Mouse (Mus musculus) spleen, adult 18-20 months (tissue): ENCODE data around the gene Hsd17b11.

Experiments used
- DNase-seq, 2 experiments: peaks; one replicate each; pipeline ENCODE4 v3.0.0; 2022; ENCODE audit warnings: mixed read lengths in 2 of 2

Hsd17b11 gene

GRCm38 (mm10) chr5:104021597-104022378 is at the start of gene Hsd17b11:
Gene Hsd17b11 (minus strand): TSS chr5:104021919.
- peak; percentile 64 to 73 for DNase-seq

DNA sequence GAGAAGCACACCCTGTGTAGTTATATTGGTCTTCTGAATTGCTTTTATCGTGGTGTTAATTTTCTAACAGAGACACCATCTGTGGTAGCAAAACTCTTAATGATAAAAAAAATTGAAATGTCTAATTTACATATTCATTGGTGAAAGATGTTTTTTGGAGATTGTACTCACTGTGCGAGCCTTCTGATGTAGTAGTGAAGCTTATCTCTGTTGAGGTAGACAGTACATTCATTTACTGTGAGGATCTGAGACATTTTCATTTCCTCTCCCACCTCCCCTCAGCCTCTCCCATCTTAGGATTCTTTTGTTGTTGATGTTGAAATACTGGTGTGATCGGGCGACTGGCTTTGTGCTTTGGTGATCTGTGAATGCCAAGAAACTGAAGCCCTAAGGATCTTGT is 49.3 kb upstream of the Hsd17b11 start:
- DNase-seq: no peak

DNA sequence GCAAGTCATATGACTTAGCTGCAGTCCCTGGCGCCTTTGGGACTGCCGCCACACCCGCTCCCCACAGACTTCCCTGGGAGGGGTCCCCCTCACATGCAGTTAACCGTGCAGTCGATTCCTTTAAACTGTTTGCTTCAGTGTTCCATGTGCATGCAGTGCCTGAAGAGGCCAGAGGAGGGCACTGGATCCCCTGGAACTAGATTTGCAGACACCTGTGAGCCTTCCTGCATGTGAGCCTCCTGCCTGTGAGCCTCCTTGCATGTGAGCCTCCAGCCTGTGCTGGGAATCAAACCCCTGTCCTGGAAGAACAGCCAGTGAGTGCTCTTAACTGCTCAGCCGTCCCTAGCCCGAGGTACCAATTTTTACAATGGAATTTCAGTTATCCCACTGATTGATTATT is 47.0 kb upstream of the Hsd17b11 start:
- DNase-seq: no peak

GRCm38 (mm10) chr5:104062773-104063551 is 41.2 kb upstream of the Hsd17b11 start:
- no peak for DNase-seq

DNA sequence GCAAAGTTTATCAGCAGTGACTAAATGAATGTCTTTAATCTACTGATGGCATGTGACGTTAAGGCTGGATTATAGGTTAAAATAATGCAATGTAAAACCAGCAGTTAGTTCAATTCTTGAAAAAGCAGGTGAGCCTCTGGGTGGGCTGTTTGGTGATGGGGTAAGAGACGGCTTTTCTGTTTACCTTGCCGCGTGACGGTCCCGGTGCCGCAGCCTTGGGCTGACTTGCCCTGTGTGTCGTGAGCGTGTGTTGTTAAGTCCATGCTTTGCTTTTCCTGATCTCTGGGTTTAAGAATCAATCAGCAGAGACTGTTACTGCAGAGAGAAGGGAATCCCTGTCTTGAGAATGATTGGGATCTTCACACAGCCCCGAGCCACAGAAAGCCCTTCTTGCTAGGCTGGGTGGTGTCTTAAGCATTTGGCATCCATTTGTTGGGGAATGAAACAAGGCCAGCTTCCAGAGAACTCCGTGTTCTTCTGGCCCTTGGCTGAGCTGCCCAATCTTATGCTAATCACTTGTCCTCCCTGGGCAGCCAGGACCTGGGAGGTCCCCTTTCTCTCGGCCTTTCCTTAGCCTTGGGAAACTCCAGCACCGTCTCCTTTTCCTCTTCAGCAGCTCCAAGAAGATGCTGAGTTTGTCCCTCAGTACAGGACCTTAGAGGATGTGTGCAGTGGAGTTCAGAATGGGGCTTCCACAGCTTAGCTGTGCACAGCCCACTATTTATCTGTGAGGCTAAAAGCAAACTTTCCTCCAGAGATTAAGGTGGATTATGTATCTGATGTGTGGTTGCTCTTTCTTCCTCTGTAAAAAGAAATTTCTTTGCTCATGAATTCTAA is 40.4 kb upstream of the Hsd17b11 start:
- DNase-seq: no peak

DNA sequence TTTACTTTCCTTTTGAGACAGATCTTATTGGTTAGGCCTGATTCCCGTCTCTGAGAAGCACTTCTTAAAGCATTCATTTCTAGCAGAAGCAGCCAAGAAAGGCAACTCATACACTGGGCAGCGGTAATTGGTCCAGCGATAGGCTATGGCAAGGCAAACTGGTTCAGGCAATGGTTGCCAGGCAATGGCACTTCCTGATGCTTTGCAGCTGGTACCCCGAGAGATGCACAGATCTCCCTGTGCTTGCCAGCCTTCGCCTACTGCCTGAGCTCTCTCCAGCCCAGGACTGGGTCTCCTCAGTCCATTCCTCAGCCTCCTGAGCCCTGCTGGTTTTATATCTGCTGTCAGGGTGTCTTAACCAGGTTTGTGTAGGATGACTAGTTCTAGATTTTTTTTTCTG is 38.7 kb upstream of the Hsd17b11 start:
- no peak for DNase-seq

GRCm38 (mm10) chr5:104059628-104060027 is 37.9 kb upstream of the Hsd17b11 start:
- DNase-seq: no peak

- DNase-seq: peak; percentile 28 to 72
Measured at GRCm38 (mm10) chr5:104058021-104058420, 36.3 kb upstream of the Hsd17b11 start.

- DNase-seq: no peak
Measured at GRCm38 (mm10) chr5:104056295-104056694, 34.6 kb upstream of the Hsd17b11 start.

DNA sequence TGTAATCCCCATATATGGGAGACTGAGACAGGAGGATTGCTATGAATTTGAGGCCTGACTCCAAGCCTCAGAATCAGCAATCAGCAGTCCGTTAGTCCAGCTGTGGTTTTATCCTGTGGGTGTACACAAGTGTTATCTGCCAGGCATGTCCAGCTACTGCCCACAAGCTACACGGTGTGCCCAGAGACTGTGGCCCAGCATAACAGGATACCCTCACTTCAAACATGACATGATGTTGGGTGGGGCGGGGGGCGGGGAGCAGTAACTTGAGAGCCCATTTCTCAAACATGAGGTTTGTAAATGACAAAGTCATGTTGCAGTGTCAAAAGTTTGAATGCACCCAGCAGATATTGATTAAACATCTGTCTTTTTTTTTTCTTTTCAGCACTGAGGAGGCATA is 34.1 kb upstream of the Hsd17b11 start:
- no peak for DNase-seq

GRCm38 (mm10) chr5:104054938-104055337 is 33.2 kb upstream of the Hsd17b11 start:
- DNase-seq: no peak

DNA sequence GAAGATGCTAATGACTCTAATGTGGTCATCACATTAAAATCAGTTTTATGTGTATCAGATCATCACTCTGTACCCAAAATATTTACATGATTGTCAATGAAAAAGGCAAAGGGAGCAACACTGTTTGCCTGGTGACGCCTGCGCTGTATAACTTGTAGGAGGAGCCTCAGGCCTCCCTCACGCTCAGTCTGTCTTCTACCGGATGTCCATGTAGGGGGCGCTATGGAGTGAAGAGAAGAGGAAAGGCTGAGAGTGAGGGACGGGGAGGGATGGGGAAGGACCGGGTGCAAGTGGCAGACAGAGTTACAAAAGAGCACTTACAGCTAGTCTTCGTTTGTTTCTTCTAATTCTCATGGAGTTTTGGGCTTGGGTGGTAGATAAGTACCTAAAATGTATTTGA is 31.2 kb upstream of the Hsd17b11 start:
- DNase-seq: no peak

DNA sequence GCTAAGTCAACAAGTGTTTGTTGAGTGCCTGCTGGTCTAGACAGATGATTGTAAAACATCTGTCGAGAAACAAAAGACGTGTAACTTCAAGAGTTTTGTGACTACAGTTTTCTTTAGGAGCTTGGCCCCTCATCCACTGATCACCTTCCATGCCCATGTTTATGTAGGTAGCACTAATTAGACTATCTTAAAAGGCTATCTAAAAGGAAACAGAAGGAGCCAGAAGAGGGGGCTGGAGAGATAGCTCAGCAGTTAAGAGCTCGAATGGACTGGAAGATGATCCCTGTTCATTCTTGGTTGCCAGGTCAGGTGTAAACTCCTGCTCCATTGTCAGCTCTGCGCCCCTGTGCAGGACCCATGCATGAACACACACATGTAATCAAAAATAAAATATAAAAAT is 26.4 kb upstream of the Hsd17b11 start:
- DNase-seq: no peak

GRCm38 (mm10) chr5:104047200-104048105 is 25.7 kb upstream of the Hsd17b11 start:
- DNase-seq: no peak

- peak; percentile 95 to 96 for DNase-seq
Measured at GRCm38 (mm10) chr5:104046256-104047199, 24.8 kb upstream of the Hsd17b11 start, which contains the start of gene Nudt9. Gene Nudt9 (plus strand): TSS chr5:104046306.

GRCm38 (mm10) chr5:104043704-104044103 is 22.0 kb upstream of the Hsd17b11 start:
- DNase-seq: no peak

- no peak for DNase-seq
Measured at GRCm38 (mm10) chr5:104042906-104043305, 21.2 kb upstream of the Hsd17b11 start.

DNA sequence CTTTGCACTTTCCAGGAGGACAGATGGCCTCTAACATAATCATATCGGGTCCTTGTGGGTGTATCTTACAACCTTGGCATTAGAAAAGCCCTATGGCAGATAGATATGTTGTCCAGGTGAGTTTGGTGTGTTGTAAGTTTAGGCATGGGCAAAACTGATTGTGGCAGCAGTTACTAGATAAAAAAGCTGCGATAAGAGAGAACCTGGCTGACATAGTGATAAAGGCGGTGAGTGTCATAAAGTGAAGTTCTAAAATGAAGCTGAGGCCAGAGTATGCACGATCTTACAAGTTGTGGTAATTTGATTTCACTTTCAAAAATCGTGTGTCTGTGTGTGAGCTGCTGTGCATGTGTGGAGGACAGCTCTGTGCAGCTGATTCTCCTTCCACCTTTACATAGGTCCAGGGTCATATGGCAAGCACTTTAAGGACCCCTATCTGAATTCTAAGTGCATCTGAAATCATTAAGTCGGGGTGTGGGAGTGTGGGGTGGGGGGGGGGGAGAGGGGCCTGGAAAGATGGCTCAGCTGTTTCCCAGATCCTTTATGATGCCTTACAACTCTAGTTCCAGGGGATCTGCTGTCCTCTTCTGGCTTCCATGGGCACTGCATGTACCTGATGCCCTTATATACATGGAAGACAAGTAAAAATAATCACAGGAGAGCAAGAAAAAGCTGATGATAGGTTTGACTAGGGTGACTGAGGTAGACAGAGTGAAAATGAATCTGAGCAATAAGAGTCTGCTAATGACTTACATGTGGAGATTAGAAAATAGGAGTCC is 17.6 kb upstream of the Hsd17b11 start:
- peak in 1 of 2 experiments; percentile 38 for DNase-seq

- no peak for DNase-seq
Measured at GRCm38 (mm10) chr5:104036686-104037085, 15.0 kb upstream of the Hsd17b11 start.

GRCm38 (mm10) chr5:104035824-104036223 is 14.1 kb upstream of the Hsd17b11 start:
- no peak for DNase-seq
